Comparison of ENCODE assay signal across 8 mouse cellular contexts in genomic region chr1:153054112-153054821, GRCm38 (mm10).
A peak's percentile ranks its signal among the peaks of the same experiment; 100 is the strongest.
DNase-seq lines count a peak whose midpoint lies in the region; ATAC-seq lines count a peak whose summit lies in the region.

No protein-coding gene starts in this region.

- H3K4me3 ChIP-seq in hindbrain, embryonic 13.5 days = no peak overlapping the region
- H3K4me3 ChIP-seq in neural tube, embryonic 12.5 days = no peak overlapping the region

- intact Hi-C loops in left cerebral cortex, postnatal 4 days (cut with DNase I) = no loop called here

- peaks cover 30% of the 10 kb centered on the region for H3K4me1 ChIP-seq in hindbrain, embryonic 13.5 days (replicated peaks)
- peaks cover 14% of the 10 kb centered on the region; the same call in 1 of the 2 replicates for H3K4me1 ChIP-seq in neural tube, embryonic 12.5 days

- H3K9ac ChIP-seq in hindbrain, embryonic 13.5 days = peak overlapping the region; percentile 46; the same call in 1 of the 2 replicates
- no peak overlapping the region for H3K9ac ChIP-seq in neural tube, embryonic 12.5 days

- peak overlapping the region; percentile 70 for H3K27ac ChIP-seq in hindbrain, embryonic 13.5 days
- no peak overlapping the region for H3K27ac ChIP-seq in neural tube, embryonic 12.5 days

- DNase-seq in left cerebral cortex, postnatal 4 days = peak; percentile 76
- DNase-seq in left cerebral cortex, adult 18-20 months (ENCODE audit: low spot score in 2 of 2) = no peak
- peak; percentile 81 to 84 for DNase-seq in cerebellum, postnatal 36 days
- DNase-seq in spleen, postnatal 36 days (ENCODE audit: low spot score in 2 of 2) = no peak
- no peak for DNase-seq in lung, postnatal 36 days
- no peak for DNase-seq in frontal cortex, postnatal 14 days (ENCODE audit: low spot score in 2 of 2)

- no peaks in the 10 kb centered on the region for H3K9me3 ChIP-seq in hindbrain, embryonic 13.5 days
- H3K9me3 ChIP-seq in neural tube, embryonic 12.5 days = no peaks in the 10 kb centered on the region

- WGBS in hindbrain, embryonic 13.5 days = 9% methylated on average over 11 of the region's 11 CpGs
- 5% methylated on average over 11 of the region's 11 CpGs for WGBS in neural tube, embryonic 12.5 days

- no peaks in the 10 kb centered on the region for H3K36me3 ChIP-seq in hindbrain, embryonic 13.5 days
- H3K36me3 ChIP-seq in neural tube, embryonic 12.5 days = no peaks in the 10 kb centered on the region

- peaks cover 55% of the 10 kb centered on the region for H3K27me3 ChIP-seq in hindbrain, embryonic 13.5 days
- H3K27me3 ChIP-seq in neural tube, embryonic 12.5 days (replicated peaks) = peaks cover 40% of the 10 kb centered on the region

- H3K4me2 ChIP-seq in hindbrain, embryonic 13.5 days = no peak overlapping the region
- H3K4me2 ChIP-seq in neural tube, embryonic 12.5 days (replicated peaks) = peak overlapping the region; percentile 19

- ATAC-seq in hindbrain, embryonic 13.5 days (ENCODE audit: low FRiP score) = peak; percentile 65
- peak; percentile 64; the same call in 1 of the 2 replicates for ATAC-seq in neural tube, embryonic 12.5 days (ENCODE audit: low FRiP score, low read depth)

Comparison
In these comparisons a context has a peak if more than half of its experiments do, and no peak if none do; other contexts are left out.
1. DNase-seq: peak in left cerebral cortex, postnatal 4 days (single experiment) and cerebellum, postnatal 36 days (2 of 2); none in left cerebral cortex, adult 18-20 months (0 of 2), spleen, postnatal 36 days (0 of 2), lung, postnatal 36 days (single experiment) and frontal cortex, postnatal 14 days (0 of 2).